Mouse (Mus musculus) cerebellum, postnatal 14 days (tissue): ENCODE data around the gene Zfyve27.

Experiments used
- DNase-seq, 2 experiments: peaks; one replicate each; pipeline ENCODE4 v3.0.0; 2021; ENCODE audit warnings: mixed read lengths in 2 of 2

Gene Zfyve27

GRCm38 (mm10) chr19:42243401-42243800 is 79.7 kb downstream of the Zfyve27 start:
- DNase-seq = no peak
